Mouse (Mus musculus) myocyte (in vitro differentiated cells): Measurements from ENCODE around the gene Apoa5. TPM values are rescaled to one million over a fixed set of nuclear protein-coding genes. Genes with fewer than 3 reads are reported as not detected.
A peak's percentile ranks its signal among the peaks of the same experiment; 100 is the strongest.

Source experiments
- H3K27me3 ChIP-seq: one replicate; pipeline ENCODE4 v1.6.1; 2011; ENCODE audit not compliant: control insufficient read depth, insufficient read depth, insufficient read length
- H3K36me3 ChIP-seq: one replicate; pipeline ENCODE4 v1.6.1; 2011; ENCODE audit not compliant: control insufficient read depth, insufficient read depth
- H3K4me2 ChIP-seq: one replicate; pipeline ENCODE4 v1.6.1; 2011; ENCODE audit warnings: low read depth, control low read depth
- H3K4me3 ChIP-seq: one replicate; pipeline ENCODE4 v1.5.1; 2011; ENCODE audit warnings: mild to moderate bottlenecking, control low read depth, moderate library complexity
- H3K79me2 ChIP-seq: one replicate; pipeline ENCODE4 v1.6.1; 2011; ENCODE audit not compliant: control insufficient read depth, insufficient read depth
- H3ac ChIP-seq: one replicate; pipeline ENCODE4 v1.6.1; 2011; ENCODE audit not compliant: control insufficient read depth, insufficient read length
- CEBPB ChIP-seq: IDR thresholded peaks from 2 replicates; pipeline ENCODE4 v1.6.1; 2011; ENCODE audit warnings: mild to moderate bottlenecking, moderate library complexity; ENCODE audit not compliant: poor library complexity, insufficient read depth, severe bottlenecking
- E2F4 ChIP-seq: IDR thresholded peaks from one replicate; pipeline ENCODE4 v1.6.1; 2011; ENCODE audit warnings: mild to moderate bottlenecking, control low read depth, moderate library complexity; ENCODE audit not compliant: insufficient read depth
- MAX ChIP-seq: IDR thresholded peaks from one replicate; pipeline ENCODE4 v1.6.1; 2011; ENCODE audit warnings: low read depth, mild to moderate bottlenecking, control low read depth
- MYOD1 ChIP-seq, 3 experiments: IDR thresholded peaks; one replicate each; pipeline ENCODE4 v1.6.1; 2011; ENCODE audit warnings: control low read depth in 2 of 3, low read depth in 2 of 3, mild to moderate bottlenecking in 2 of 3, moderate library complexity in 1 of 3; ENCODE audit not compliant: insufficient read length in 2 of 3, control insufficient read depth in 1 of 3
- MYOG ChIP-seq, 3 experiments: IDR thresholded peaks; one replicate each; pipeline ENCODE4 v1.6.1; 2011; ENCODE audit warnings: control low read depth in 2 of 3, low read depth in 2 of 3, mild to moderate bottlenecking in 2 of 3; ENCODE audit not compliant: insufficient read length in 2 of 3, control insufficient read depth in 1 of 3, insufficient read depth in 1 of 3
- POLR2A ChIP-seq: IDR thresholded peaks from one replicate; pipeline ENCODE4 v1.6.1; 2011; ENCODE audit warnings: low read depth, mild to moderate bottlenecking, control low read depth, moderate library complexity; ENCODE audit not compliant: insufficient read length
- POLR2AphosphoS2 ChIP-seq: IDR thresholded peaks from one replicate; pipeline ENCODE4 v1.6.1; 2011; ENCODE audit warnings: low read depth, control low read depth; ENCODE audit not compliant: insufficient read length
- REST ChIP-seq: IDR thresholded peaks from one replicate; pipeline ENCODE4 v1.6.1; 2011; ENCODE audit warnings: mild to moderate bottlenecking, control low read depth, moderate library complexity; ENCODE audit not compliant: insufficient read depth, insufficient read length
- SRF ChIP-seq: IDR thresholded peaks from one replicate; pipeline ENCODE4 v1.6.1; 2011; ENCODE audit warnings: low read depth; ENCODE audit not compliant: control insufficient read depth, insufficient read length
- TCF12 ChIP-seq: IDR thresholded peaks from one replicate; pipeline ENCODE4 v1.6.1; 2011; ENCODE audit warnings: mild to moderate bottlenecking, control low read depth; ENCODE audit not compliant: poor library complexity, insufficient read depth, severe bottlenecking
- TCF3 ChIP-seq: IDR thresholded peaks from one replicate; pipeline ENCODE4 v1.6.1; 2011; ENCODE audit warnings: low read depth, control low read depth; ENCODE audit not compliant: insufficient read length
- USF1 ChIP-seq: IDR thresholded peaks from one replicate; pipeline ENCODE4 v1.6.1; 2011; ENCODE audit warnings: low read depth, mild to moderate bottlenecking, control low read depth, moderate library complexity
- polyA plus RNA-seq: library from polyadenylated mRNA; unstranded; fragments of >200 nt; fragmentation: generic; extraction: Trizol; gene quantifications from one replicate; pipeline ENCODE4 v1.2.1, GENCODE M21; 2012; ENCODE audit warnings: missing spikeins

Apoa5 gene
- polyA plus RNA-seq, 1 experiment: not detected

DNA sequence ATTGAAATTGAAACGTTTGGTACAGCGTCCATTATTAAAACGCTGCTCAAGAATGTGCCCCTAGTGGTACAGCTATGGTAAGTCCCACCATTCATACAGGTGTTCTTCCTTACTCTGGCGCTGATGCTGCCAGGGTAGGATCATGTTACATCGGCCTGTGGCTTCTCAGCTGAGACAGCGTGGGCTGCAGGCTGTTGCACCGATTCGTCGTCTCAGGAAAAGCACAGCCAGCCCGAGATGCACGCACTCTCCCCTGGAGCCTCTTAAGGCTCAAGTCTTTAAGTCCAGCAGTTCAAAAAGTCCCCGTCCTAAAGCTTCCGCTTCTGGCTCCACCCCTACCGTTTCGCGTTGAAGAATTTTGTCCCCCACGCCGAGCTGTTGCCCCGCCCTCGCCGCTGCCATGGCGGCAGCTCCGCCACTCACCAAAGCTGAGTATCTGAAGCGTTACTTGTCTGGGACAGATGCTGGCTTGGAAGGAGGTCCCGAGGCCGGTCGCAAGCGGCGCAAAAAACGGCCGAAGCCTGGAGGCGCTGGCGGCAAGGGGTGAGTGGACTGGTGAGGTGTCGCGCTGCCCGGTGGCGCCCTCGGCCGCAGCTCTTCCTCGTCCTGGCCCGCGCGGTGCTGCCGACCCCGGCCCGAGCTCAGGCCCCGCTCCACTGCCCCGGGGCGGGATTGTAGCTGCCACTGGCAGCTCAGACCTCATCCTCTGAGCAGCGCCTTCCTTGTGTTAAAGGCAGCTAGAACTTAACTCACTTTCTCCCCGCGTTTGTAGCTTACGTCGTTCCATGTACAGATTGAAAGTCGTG, 14.4 kb downstream of the Apoa5 start, which contains the start of gene Bud13:
Gene Bud13, plus strand, starts transcription at position 378 of the 806 bp plus-strand sequence.
- TF ChIP-seq POLR2AphosphoS2 (peak; percentile 84), TCF12 (no peak), POLR2A (peak; percentile 84), TCF3 (no peak), MYOD1 (IDR thresholded peaks at IDR 0.05; ENCODE audit: control insufficient read depth in 1 of 3, insufficient read length in 2 of 3, low read depth in 2 of 3) (peak in 1 of 3 experiments; percentile 5)
- H3K27me3 ChIP-seq: no peaks in the 10 kb centered on the region
- peaks cover 14% of the 10 kb centered on the region for H3K79me2 ChIP-seq
- H3ac ChIP-seq: peak within 1 kb of the TSS; percentile 24
- peaks cover 33% of the 10 kb centered on the region for H3K36me3 ChIP-seq
- H3K4me3 ChIP-seq: peak within 1 kb of the TSS; percentile 59
- peak within 1 kb of the TSS; percentile 88 for H3K4me2 ChIP-seq

- Histone ChIP-seq H3K4me3 (no peak overlapping the region), H3K27me3 (no peaks in the 10 kb centered on the region), H3K79me2 (no peaks in the 10 kb centered on the region), H3ac (no peak overlapping the region), H3K4me2 (no peak overlapping the region), H3K36me3 (peaks cover 19% of the 10 kb centered on the region)
- TF ChIP-seq TCF12 (no peak), USF1 (no peak), REST (no peak), SRF (no peak), MYOG (IDR thresholded peaks at IDR 0.05; ENCODE audit: control insufficient read depth in 1 of 3, insufficient read depth in 1 of 3, insufficient read length in 2 of 3, low read depth in 2 of 3) (no peak), TCF3 (no peak), CEBPB (no peak), E2F4 (no peak), POLR2AphosphoS2 (no peak), POLR2A (no peak), MYOD1 (IDR thresholded peaks at IDR 0.05; ENCODE audit: control insufficient read depth in 1 of 3, insufficient read length in 2 of 3, low read depth in 2 of 3) (no peak), MAX (no peak)
Measured at GRCm38 (mm10) chr9:46298381-46298780, 29.9 kb downstream of the Apoa5 start.

DNA sequence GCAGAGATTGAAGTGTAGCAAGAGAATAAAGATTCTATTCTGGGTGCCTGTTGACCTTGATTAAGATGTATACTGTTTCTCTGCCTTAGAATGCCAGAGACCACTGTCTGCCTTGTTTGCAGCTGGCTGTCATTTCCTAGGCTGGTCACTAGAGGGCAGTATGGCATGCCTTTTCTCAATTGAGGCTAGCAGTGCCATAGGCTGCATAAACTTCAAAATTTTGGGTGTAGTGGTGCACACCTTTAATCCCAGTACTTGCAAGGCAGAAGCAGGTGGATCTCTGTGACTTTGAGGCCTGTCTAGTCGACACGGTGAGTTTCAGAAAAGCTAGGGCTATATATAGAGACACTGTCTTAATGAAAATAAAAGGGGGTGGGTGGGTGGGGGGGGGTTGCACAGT, 33.7 kb downstream of the Apoa5 start:
- H3K27me3 ChIP-seq: no peaks in the 10 kb centered on the region
- no peaks in the 10 kb centered on the region for H3K79me2 ChIP-seq
- peaks cover 19% of the 10 kb centered on the region for H3K36me3 ChIP-seq
- H3K4me2 ChIP-seq: no peak overlapping the region
- no peak overlapping the region for H3K4me3 ChIP-seq
- TF ChIP-seq E2F4 (no peak), REST (no peak), TCF3 (no peak), TCF12 (no peak), SRF (no peak), USF1 (no peak), CEBPB (no peak), MYOG (IDR thresholded peaks at IDR 0.05; ENCODE audit: control insufficient read depth in 1 of 3, insufficient read depth in 1 of 3, insufficient read length in 2 of 3, low read depth in 2 of 3) (no peak)
- no peak overlapping the region for H3ac ChIP-seq

GRCm38 (mm10) chr9:46309121-46309520, 40.7 kb downstream of the Apoa5 start:
- Histone ChIP-seq H3ac (no peak overlapping the region), H3K79me2 (no peaks in the 10 kb centered on the region), H3K4me3 (no peak overlapping the region), H3K4me2 (no peak overlapping the region), H3K27me3 (peaks cover 27% of the 10 kb centered on the region), H3K36me3 (no peaks in the 10 kb centered on the region)
- TF ChIP-seq E2F4 (no peak), MAX (no peak), USF1 (no peak), TCF3 (no peak), CEBPB (no peak), POLR2AphosphoS2 (no peak), SRF (no peak), MYOD1 (IDR thresholded peaks at IDR 0.05; ENCODE audit: control insufficient read depth in 1 of 3, insufficient read length in 2 of 3, low read depth in 2 of 3) (no peak), TCF12 (no peak), REST (no peak), POLR2A (no peak), MYOG (IDR thresholded peaks at IDR 0.05; ENCODE audit: control insufficient read depth in 1 of 3, insufficient read depth in 1 of 3, insufficient read length in 2 of 3, low read depth in 2 of 3) (no peak)

GRCm38 (mm10) chr9:46314507-46314906, 46.1 kb downstream of the Apoa5 start:
- Histone ChIP-seq H3ac (no peak overlapping the region), H3K27me3 (peaks cover 33% of the 10 kb centered on the region), H3K4me2 (no peak overlapping the region), H3K36me3 (no peaks in the 10 kb centered on the region), H3K79me2 (no peaks in the 10 kb centered on the region), H3K4me3 (no peak overlapping the region)
- TF ChIP-seq CEBPB: no peak
- no peak for TF ChIP-seq MYOG (IDR thresholded peaks at IDR 0.05; ENCODE audit: control insufficient read depth in 1 of 3, insufficient read depth in 1 of 3, insufficient read length in 2 of 3, low read depth in 2 of 3)
- no peak for TF ChIP-seq MYOD1 (IDR thresholded peaks at IDR 0.05; ENCODE audit: control insufficient read depth in 1 of 3, insufficient read length in 2 of 3, low read depth in 2 of 3)
- TF ChIP-seq TCF3: no peak
- no peak for TF ChIP-seq POLR2A
- TF ChIP-seq SRF: no peak
- no peak for TF ChIP-seq MAX
- TF ChIP-seq E2F4: no peak
- TF ChIP-seq POLR2AphosphoS2: no peak
- TF ChIP-seq USF1: no peak
